Mouse (Mus musculus) midbrain, embryonic 13.5 days (tissue): ENCODE results near the gene Slco1a5. TPM values are rescaled to one million over a fixed set of nuclear protein-coding genes. Genes with fewer than 3 reads are reported as not detected.

Source experiments
- polyA plus RNA-seq: library from polyadenylated mRNA; unstranded; fragments of >200 nt; fragmentation: Nextera tagmentation; extraction: Ambion mirVana; gene quantifications from 2 replicates; pipeline ENCODE4 v1.2.1, GENCODE M21; 2015

Slco1a5 gene
- polyA plus RNA-seq, 1 experiment from 2014 or later: 0.57 TPM

Other genes starting within 250 kb of the Slco1a5 start
- not detected in 2 replicates for gene Slco1a6, start 114.5 kb downstream of the Slco1a5 start, polyA plus RNA-seq
- gene Iapp, start 24.6 kb downstream of the Slco1a5 start, polyA plus RNA-seq: 0.99 and 1.3 TPM in 2 replicates
- gene Pyroxd1, start 22.7 kb upstream of the Slco1a5 start, polyA plus RNA-seq: 24.2 and 28.8 TPM in 2 replicates
- gene Recql, start 64.1 kb upstream of the Slco1a5 start, polyA plus RNA-seq: 31.2 and 34.1 TPM in 2 replicates
- 86.3 and 93.2 TPM in 2 replicates for gene Golt1b, start 64.2 kb upstream of the Slco1a5 start, polyA plus RNA-seq
- gene Spx, start 90.5 kb upstream of the Slco1a5 start, polyA plus RNA-seq: 5.5 and 6.5 TPM in 2 replicates
- gene Gys2, start 150.1 kb upstream of the Slco1a5 start, polyA plus RNA-seq: 0.05 TPM in 1 of 2 replicates, not detected in the other
- gene Ldhb, start 185.0 kb upstream of the Slco1a5 start, polyA plus RNA-seq: 466 and 473 TPM in 2 replicates
- 11.0 and 11.4 TPM in 2 replicates for gene Kcnj8, start 248.6 kb upstream of the Slco1a5 start, polyA plus RNA-seq